Mouse (Mus musculus) cortical plate, adult 2 months (tissue): ENCODE measurements around the gene Sugct.

Source experiments
- CTCF ChIP-seq: fragments of 200-500 bp; IDR thresholded peaks from 2 replicates; pipeline ENCODE4 v1.5.1; 2011; ENCODE audit warnings: mild to moderate bottlenecking, control low read depth, low read length; ENCODE audit not compliant: insufficient read depth; ENCODE audit errors: extremely low read depth
- POLR2A ChIP-seq: fragments of 200-500 bp; IDR thresholded peaks from 2 replicates; pipeline ENCODE4 v1.6.1; 2011; ENCODE audit warnings: mild to moderate bottlenecking, low read length, control low read depth; ENCODE audit not compliant: insufficient read depth; ENCODE audit errors: extremely low read depth

- TF ChIP-seq CTCF, result no peak
- TF ChIP-seq POLR2A, result no peak
Measured at GRCm38 (mm10) chr13:17700090-17700715, 4.8 kb upstream of the Sugct start.
